Mouse (Mus musculus) MEL (cell line): Measurements from ENCODE around the gene Tmem203. TPM values are rescaled to one million over a fixed set of nuclear protein-coding genes. Genes with fewer than 3 reads are reported as not detected.

Source experiments
- DNase-seq: peaks from one replicate; pipeline ENCODE4 v3.0.0; 2011; ENCODE audit warnings: low read depth, low spot score
- H3K27ac ChIP-seq: 2 replicates; pipeline ENCODE4 v1.5.1; 2012; ENCODE audit warnings: low read depth, mild to moderate bottlenecking, control low read depth, low read length, moderate library complexity; ENCODE audit not compliant: control insufficient read depth
- H3K27me3 ChIP-seq, 2 experiments: fragments of 150-350 bp in 1 of 2; sonication (generic) in 1 of 2; 2 replicates each; pipeline ENCODE4 v1.6.1; 2012; ENCODE audit warnings: low read length in 2 of 2, mild to moderate bottlenecking in 2 of 2, improper control_type of control experiment in 1 of 2, moderate library complexity in 1 of 2; ENCODE audit not compliant: insufficient read depth in 2 of 2, control insufficient read depth in 1 of 2
- H3K36me3 ChIP-seq, 2 experiments: 2 replicates each; pipeline ENCODE4 v1.6.1; 2012 to 2014; ENCODE audit warnings: low read length in 2 of 2, improper control_type of control experiment in 1 of 2, inconsistent platforms in 1 of 2, mild to moderate bottlenecking in 1 of 2; ENCODE audit not compliant: insufficient read depth in 2 of 2, control insufficient read depth in 1 of 2
- H3K4me1 ChIP-seq, 2 experiments: fragments of 150-350 bp in 1 of 2; sonication (generic) in 1 of 2; 2 replicates each; pipeline ENCODE4 v1.6.1; 2012; ENCODE audit warnings: low read length in 2 of 2, improper control_type of control experiment in 1 of 2, mild to moderate bottlenecking in 1 of 2; ENCODE audit not compliant: insufficient read depth in 2 of 2, control insufficient read depth in 1 of 2
- H3K4me3 ChIP-seq, 2 experiments: fragments of 150-350 bp in 1 of 2; sonication (generic) in 1 of 2; 2 replicates each; pipeline ENCODE4 v1.5.1; 2012; ENCODE audit warnings: low read depth in 2 of 2, low read length in 2 of 2, mild to moderate bottlenecking in 2 of 2, moderate library complexity in 2 of 2, control low read depth in 1 of 2, improper control_type of control experiment in 1 of 2; ENCODE audit not compliant: control insufficient read depth in 1 of 2, insufficient read depth in 1 of 2
- H3K79me2 ChIP-seq: 2 replicates; pipeline ENCODE4 v1.6.1; 2012; ENCODE audit warnings: mild to moderate bottlenecking, low read length, moderate library complexity; ENCODE audit not compliant: control insufficient read depth, poor library complexity, insufficient read depth
- H3K9ac ChIP-seq: 2 replicates; pipeline ENCODE4 v1.6.1; 2012; ENCODE audit warnings: low read depth, mild to moderate bottlenecking, control low read depth, low read length, moderate library complexity; ENCODE audit not compliant: control insufficient read depth, poor library complexity, severe bottlenecking
- H3K9me3 ChIP-seq: fragments of 150-350 bp; sonication (generic); replicated peaks from 2 replicates; pipeline ENCODE4 v1.6.1; 2012; ENCODE audit warnings: mild to moderate bottlenecking, low read length, improper control_type of control experiment, moderate library complexity; ENCODE audit not compliant: insufficient read depth
- BHLHE40 ChIP-seq: IDR thresholded peaks from 2 replicates; pipeline ENCODE4 v1.6.1; 2012; ENCODE audit warnings: low read depth, mild to moderate bottlenecking, inconsistent platforms, low read length, improper control_type of control experiment, borderline replicate concordance
- CHD1 ChIP-seq: IDR thresholded peaks from 2 replicates; pipeline ENCODE4 v1.6.1; 2012; ENCODE audit warnings: low read depth, mild to moderate bottlenecking, inconsistent platforms, low read length, improper control_type of control experiment
- E2F4 ChIP-seq: IDR thresholded peaks from 2 replicates; pipeline ENCODE4 v1.6.1; 2011; ENCODE audit warnings: low read depth, low read length, improper control_type of control experiment, borderline replicate concordance
- ELF1 ChIP-seq: IDR thresholded peaks from 2 replicates; pipeline ENCODE4 v1.6.1; 2014; ENCODE audit warnings: low read depth, mild to moderate bottlenecking, inconsistent platforms, low read length, improper control_type of control experiment, moderate library complexity
- EP300 ChIP-seq, 2 experiments: IDR thresholded peaks; 2 replicates each; pipeline ENCODE4 v1.6.1; 2011; ENCODE audit warnings: improper control_type of control experiment in 2 of 2, low read length in 2 of 2, low read depth in 1 of 2, mild to moderate bottlenecking in 1 of 2
- ETS1 ChIP-seq: IDR thresholded peaks from 2 replicates; pipeline ENCODE4 v1.6.1; 2012; ENCODE audit warnings: low read depth, mild to moderate bottlenecking, inconsistent platforms, low read length, improper control_type of control experiment, moderate library complexity
- GABPA ChIP-seq: IDR thresholded peaks from 2 replicates; pipeline ENCODE4 v1.6.1; 2012; ENCODE audit warnings: low read depth, mild to moderate bottlenecking, inconsistent platforms, low read length, improper control_type of control experiment, moderate library complexity
- HCFC1 ChIP-seq: IDR thresholded peaks from 2 replicates; pipeline ENCODE4 v1.6.1; 2012; ENCODE audit warnings: low read depth, mild to moderate bottlenecking, inconsistent platforms, low read length, improper control_type of control experiment, moderate library complexity
- JUND ChIP-seq: IDR thresholded peaks from 2 replicates; pipeline ENCODE4 v1.6.1; 2011; ENCODE audit warnings: low read depth, mild to moderate bottlenecking, improper control_type of control experiment, low read length
- MXI1 ChIP-seq: IDR thresholded peaks from 2 replicates; pipeline ENCODE4 v1.6.1; 2011; ENCODE audit warnings: mild to moderate bottlenecking, low read depth, low read length, improper control_type of control experiment
- MYB ChIP-seq: IDR thresholded peaks from 2 replicates; pipeline ENCODE4 v1.6.1; 2011; ENCODE audit warnings: mild to moderate bottlenecking, low read depth, low read length, improper control_type of control experiment
- NRF1 ChIP-seq: IDR thresholded peaks from 2 replicates; pipeline ENCODE4 v1.6.1; 2014; ENCODE audit warnings: low read depth, mild to moderate bottlenecking, inconsistent platforms, low read length, improper control_type of control experiment, moderate library complexity; ENCODE audit not compliant: poor library complexity, insufficient read depth, severe bottlenecking
- POLR2A ChIP-seq, 2 experiments: IDR thresholded peaks; 2 replicates each; pipeline ENCODE4 v1.6.1; 2011 to 2012; ENCODE audit warnings: low read length in 2 of 2, mild to moderate bottlenecking in 2 of 2, control low read depth in 1 of 2, improper control_type of control experiment in 1 of 2, low read depth in 1 of 2, moderate library complexity in 1 of 2; ENCODE audit not compliant: control insufficient read depth in 1 of 2, insufficient read depth in 1 of 2, poor library complexity in 1 of 2
- POLR2AphosphoS5 ChIP-seq: IDR thresholded peaks from 2 replicates; pipeline ENCODE4 v1.6.1; 2012; ENCODE audit warnings: low read depth, borderline replicate concordance, mild to moderate bottlenecking, inconsistent platforms, low read length, moderate library complexity, mixed read lengths
- RAD21 ChIP-seq: IDR thresholded peaks from 2 replicates; pipeline ENCODE4 v1.6.1; 2011; ENCODE audit warnings: mild to moderate bottlenecking, low read depth, low read length, improper control_type of control experiment
- SMC3 ChIP-seq: IDR thresholded peaks from 2 replicates; pipeline ENCODE4 v1.6.1; 2011; ENCODE audit warnings: low read depth, low read length, improper control_type of control experiment
- TCF12 ChIP-seq: IDR thresholded peaks from 2 replicates; pipeline ENCODE4 v1.6.1; 2014; ENCODE audit warnings: low read depth, mild to moderate bottlenecking, inconsistent platforms, low read length, improper control_type of control experiment, moderate library complexity
- UBTF ChIP-seq: IDR thresholded peaks from 2 replicates; pipeline ENCODE4 v1.6.1; 2012; ENCODE audit warnings: low read depth, mild to moderate bottlenecking, inconsistent platforms, low read length, improper control_type of control experiment, moderate library complexity, borderline replicate concordance; ENCODE audit not compliant: insufficient read depth
- USF2 ChIP-seq, 2 experiments: IDR thresholded peaks; 2 replicates each; pipeline ENCODE4 v1.6.1; 2011 to 2012; ENCODE audit warnings: improper control_type of control experiment in 2 of 2, low read length in 2 of 2, borderline replicate concordance in 1 of 2, inconsistent platforms in 1 of 2, low read depth in 1 of 2, mild to moderate bottlenecking in 1 of 2; ENCODE audit not compliant: insufficient read depth in 1 of 2
- ZC3H11A ChIP-seq: IDR thresholded peaks from 2 replicates; pipeline ENCODE4 v1.6.1; 2012; ENCODE audit warnings: low read depth, mild to moderate bottlenecking, inconsistent platforms, low read length, improper control_type of control experiment
- ZKSCAN1 ChIP-seq: IDR thresholded peaks from 2 replicates; pipeline ENCODE4 v1.6.1; 2012; ENCODE audit warnings: low read depth, mild to moderate bottlenecking, inconsistent platforms, low read length, improper control_type of control experiment, moderate library complexity
- ZNF384 ChIP-seq: IDR thresholded peaks from 2 replicates; pipeline ENCODE4 v1.6.1; 2012; ENCODE audit warnings: low read depth, mild to moderate bottlenecking, inconsistent platforms, low read length, improper control_type of control experiment
- polyA plus RNA-seq, 2 experiments: library from polyadenylated mRNA; stranded (reverse) in 1 of 2; unstranded in 1 of 2; fragments of >175 nt in 1 of 2; fragments of >200 nt in 1 of 2; gene quantifications; 2 replicates each; pipeline versions ENCODE4 v1.2.1 to v1.2.4; 2012; ENCODE audit warnings: low replicate concordance in 2 of 2, low read depth in 1 of 2; ENCODE audit not compliant: insufficient read length in 2 of 2, insufficient read depth in 1 of 2, missing spikeins in 1 of 2
- total RNA-seq: library from RNA; depleted of rRNA; stranded (reverse); fragments of 300-350 nt; gene quantifications from 2 replicates; pipeline ENCODE4 v1.2.3, GENCODE M21; 2012

Tmem203 gene
- total and polyA plus RNA-seq, 3 experiments = 8.4 to 17.0 TPM; not detected in 1

GRCm38 (mm10) chr2:25255284-25255779 lies at the start of gene Tmem203 (continued):
- TF ChIP-seq ZNF384 (no peak), POLR2AphosphoS5 (no peak), SMC3 (no peak)

GRCm38 (mm10) chr2:25207593-25207992 lies 47.6 kb upstream of the Tmem203 start:
- H3K27me3 ChIP-seq = no peaks in the 10 kb centered on the region
- no peak for DNase-seq
- H3K79me2 ChIP-seq = peaks cover 21% of the 10 kb centered on the region
- H3K4me3 ChIP-seq = no peak overlapping the region
- no peak overlapping the region for H3K9ac ChIP-seq
- H3K36me3 ChIP-seq = peaks cover 6 to 19% of the 10 kb centered on the region in 2 experiments
- H3K4me1 ChIP-seq = peaks cover 11 to 28% of the 10 kb centered on the region in 2 experiments
- no peak for TF ChIP-seq POLR2A (IDR thresholded peaks at IDR 0.05; ENCODE audit: control insufficient read depth in 1 of 2, insufficient read depth in 1 of 2, low read depth in 1 of 2, low read length in 2 of 2, poor library complexity in 1 of 2)
- no peak for TF ChIP-seq RAD21
- no peak for TF ChIP-seq HCFC1
- TF ChIP-seq GABPA = no peak
- no peak for TF ChIP-seq MXI1
- TF ChIP-seq TCF12 = no peak
- no peak for TF ChIP-seq JUND
- no peak for TF ChIP-seq E2F4
- no peak for TF ChIP-seq ZKSCAN1
- no peak for TF ChIP-seq USF2 (IDR thresholded peaks at IDR 0.05; ENCODE audit: borderline replicate concordance in 1 of 2, insufficient read depth in 1 of 2, low read depth in 1 of 2, low read length in 2 of 2)
- no peak for TF ChIP-seq ZNF384
- no peak for TF ChIP-seq EP300 (IDR thresholded peaks at IDR 0.05; ENCODE audit: low read depth in 1 of 2, low read length in 2 of 2)
- no peak for TF ChIP-seq NRF1
- no peak for TF ChIP-seq BHLHE40
- TF ChIP-seq MYB = no peak
- no peak for TF ChIP-seq POLR2AphosphoS5
- TF ChIP-seq ETS1 = no peak
- H3K27ac ChIP-seq = no peak overlapping the region
- H3K9me3 ChIP-seq = no peaks in the 10 kb centered on the region

DNA sequence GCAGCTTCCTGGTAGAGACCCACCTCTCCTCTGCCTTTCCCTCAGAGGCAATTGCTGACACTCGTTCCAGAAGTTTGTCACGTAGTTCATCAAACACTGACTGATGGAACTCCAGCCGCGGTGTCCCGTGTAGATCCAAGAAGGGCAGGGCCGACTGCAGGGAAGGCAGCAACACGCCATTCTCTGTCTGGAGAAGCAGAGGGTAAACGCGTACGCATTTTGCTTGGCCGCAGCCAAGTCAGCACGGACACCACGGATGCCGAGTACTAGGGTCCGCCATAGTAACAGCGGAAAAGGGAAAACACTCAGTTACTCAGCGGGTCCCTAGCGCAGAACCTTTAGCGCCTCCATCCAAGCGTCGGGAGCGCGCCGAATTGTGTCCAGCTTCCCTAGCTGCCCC lies 44.6 kb upstream of the Tmem203 start:
- Histone ChIP-seq H3K36me3 (peaks cover 2 to 11% of the 10 kb centered on the region in 2 experiments), H3K9me3 (no peaks in the 10 kb centered on the region), H3K79me2 (peaks cover 21% of the 10 kb centered on the region), H3K27ac (peak overlapping the region; percentile 76), H3K27me3 (no peaks in the 10 kb centered on the region), H3K4me3 (peak overlapping the region; percentile 69 to 97), H3K9ac (peak overlapping the region; percentile 93), H3K4me1 (peaks cover 6 to 17% of the 10 kb centered on the region in 2 experiments)
- DNase-seq = no peak
- TF ChIP-seq ZC3H11A = no peak
- no peak for TF ChIP-seq CHD1
- no peak for TF ChIP-seq ELF1
- TF ChIP-seq UBTF = 0 out of 2 replicates have a peak, but pooled peaks have one; percentile 43
